Mouse (Mus musculus): ENCODE measurements around the gene Ctdspl.

DNA sequence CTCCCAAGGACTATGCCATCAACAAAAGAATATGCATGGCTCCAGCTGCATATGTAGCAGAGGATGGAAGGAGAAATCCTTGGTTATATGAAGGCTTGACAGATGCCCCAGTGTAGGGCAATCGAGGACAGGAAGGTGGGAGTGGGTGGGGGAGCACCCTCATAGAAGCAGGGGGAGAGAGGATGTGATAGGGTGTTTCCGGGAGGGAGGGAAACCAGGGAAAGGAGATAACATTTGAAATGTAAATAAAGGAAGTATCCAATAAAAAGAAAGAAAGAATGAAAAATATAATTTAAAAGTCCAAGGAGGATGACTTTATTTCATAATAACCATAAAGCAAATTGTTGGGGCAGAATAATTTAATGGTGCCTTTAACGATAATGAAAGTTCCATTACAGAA lies 12.6 kb upstream of the Ctdspl start:
- TF ChIP-seq CTCF (conservative IDR thresholded peaks at IDR 0.05; ENCODE audit: low read length) (no peak), NANOG (IDR thresholded peaks at IDR 0.05; ENCODE audit: borderline replicate concordance, low read length) (no peak), POU5F1 (IDR thresholded peaks at IDR 0.05; ENCODE audit: borderline replicate concordance, low read length) (no peak)

Measured in E14TG2a.4 (cell line).